Mouse (Mus musculus) left cerebral cortex, postnatal 14 days (tissue): Measurements from ENCODE around the gene Papss1. TPM values are rescaled to one million over a fixed set of nuclear protein-coding genes. Genes with fewer than 3 reads are reported as not detected.
"Not testable (repeated sequence)": the region's sequence is repeated elsewhere in the genome, so short reads cannot be mapped to it uniquely, and the experiment has no call there.

Experiments used
- DNase-seq, 2 experiments: peaks; one replicate each; pipeline ENCODE4 v3.0.0; 2021 to 2022; ENCODE audit warnings: low spot score in 2 of 2, mixed read lengths in 1 of 2
- intact Hi-C: fragments of 180-260 bp; cut with DNase I; formaldehyde crosslinking; loops from one replicate; pipeline ENCODE4 v1.15.1; 2025
- long read RNA-seq, 2 experiments: library from polyadenylated mRNA; stranded (forward); transcript quantifications; one replicate each; pipeline ENCODE4 v2.0.0; 2021
- total RNA-seq, 2 experiments: library from RNA; stranded (reverse); gene quantifications; 2 replicates each; pipeline ENCODE4 v1.2.3; 2021

Gene Papss1
- total RNA-seq: 10 to 100 TPM; 69.9 to 73.5 TPM
- long read RNA-seq, experiment 1, transcript Papss1-201 (12 exons, 2,600 nt): major isoform, 66 of 92 reads
- long read RNA-seq, experiment 1, transcript Papss1-205 (13 exons, 2,648 nt): minor isoform, 14 of 92 reads
- long read RNA-seq, experiment 1, partial matches to known transcripts: 5 of 92 reads
- long read RNA-seq, experiment 1, other reads (novel, unspliced or antisense): 7 of 92 reads
- long read RNA-seq, experiment 2, transcript Papss1-205 (13 exons, 2,648 nt): minor isoform, 13 of 73 reads
- long read RNA-seq, experiment 2, transcript Papss1-201 (12 exons, 2,600 nt): major isoform, 54 of 73 reads
- long read RNA-seq, experiment 2, partial matches to known transcripts: 3 of 73 reads
- long read RNA-seq, experiment 2, other reads (novel, unspliced or antisense): 2 of 73 reads

- intact Hi-C loops: no loop called here
- DNase-seq: peak; percentile 100
Observed at GRCm38 (mm10) chr3:131564430-131565256, at the start of gene Papss1. Papss1 (plus strand) TSS chr3:131564768.

- intact Hi-C loops: no loop called here
- DNase-seq: no peak
Observed at GRCm38 (mm10) chr3:131516332-131516999, 48.1 kb upstream of the Papss1 start.

GRCm38 (mm10) chr3:131517756-131518155 is 46.8 kb upstream of the Papss1 start:
- intact Hi-C loops: no loop called here
- DNase-seq: no peak

DNA sequence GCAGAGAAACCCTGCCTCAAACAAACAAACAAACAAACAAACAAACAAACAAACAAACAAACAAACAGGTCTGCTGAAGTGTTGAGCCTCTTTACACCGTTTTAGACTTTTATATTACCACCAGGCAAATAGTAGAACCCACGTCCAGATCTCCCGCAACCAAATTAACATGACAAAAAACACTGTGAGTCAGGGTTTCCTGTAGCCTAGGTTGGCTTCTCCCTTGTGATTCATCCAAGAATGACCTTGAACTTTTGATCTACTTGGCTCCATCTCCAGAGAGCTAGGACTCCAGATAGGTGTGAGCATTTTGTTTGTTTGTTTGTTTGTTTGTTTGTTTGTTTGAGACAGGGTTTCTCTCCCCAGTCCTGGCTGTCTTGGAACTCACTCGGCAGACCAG is 43.4 kb upstream of the Papss1 start:
- intact Hi-C loops: no loop called here
- DNase-seq: no peak

DNA sequence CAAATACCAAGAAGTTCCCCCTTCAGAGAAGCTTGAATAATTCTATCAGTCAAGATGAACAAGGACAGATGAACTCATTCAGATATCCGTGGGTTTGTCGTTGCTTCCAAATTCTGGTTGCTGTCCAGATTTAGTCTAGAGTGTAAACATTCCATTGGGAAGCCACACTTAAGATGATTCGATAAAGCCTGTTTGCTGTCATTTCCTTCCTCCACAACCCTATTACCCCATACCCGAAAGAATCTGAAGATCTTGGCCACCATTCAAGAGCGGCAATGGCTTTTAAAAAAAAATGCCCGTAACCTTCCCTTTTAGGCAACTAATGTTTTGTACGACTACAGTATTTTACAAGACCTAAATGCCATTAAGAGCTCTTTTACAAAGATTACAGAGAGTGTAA is 42.3 kb upstream of the Papss1 start:
- DNase-seq: no peak

GRCm38 (mm10) chr3:131523749-131524148 is 40.8 kb upstream of the Papss1 start:
- intact Hi-C loops: no loop called here

More for the DNA sequence above, 42.3 kb upstream of the Papss1 start:
- intact Hi-C loops: no loop called here

GRCm38 (mm10) chr3:131524210-131524609 is 40.4 kb upstream of the Papss1 start:
- intact Hi-C loops: no loop called here

More at GRCm38 (mm10) chr3:131523749-131524148, 40.8 kb upstream of the Papss1 start:
- no peak for DNase-seq

GRCm38 (mm10) chr3:131524779-131525178 is 39.8 kb upstream of the Papss1 start:
- DNase-seq: peak; percentile 9 to 67
- intact Hi-C loops: loop anchor here (5.0 kb wide), 1 partner anchor 202 kb away; no protein-coding TSS in a partner anchor

More at GRCm38 (mm10) chr3:131524210-131524609, 40.4 kb upstream of the Papss1 start:
- DNase-seq: no peak

- intact Hi-C loops: loop anchor here (5.0 kb wide), 1 partner anchor 203 kb away; no protein-coding TSS in a partner anchor
- DNase-seq: no peak
Observed at GRCm38 (mm10) chr3:131525229-131525628, 39.3 kb upstream of the Papss1 start.

DNA sequence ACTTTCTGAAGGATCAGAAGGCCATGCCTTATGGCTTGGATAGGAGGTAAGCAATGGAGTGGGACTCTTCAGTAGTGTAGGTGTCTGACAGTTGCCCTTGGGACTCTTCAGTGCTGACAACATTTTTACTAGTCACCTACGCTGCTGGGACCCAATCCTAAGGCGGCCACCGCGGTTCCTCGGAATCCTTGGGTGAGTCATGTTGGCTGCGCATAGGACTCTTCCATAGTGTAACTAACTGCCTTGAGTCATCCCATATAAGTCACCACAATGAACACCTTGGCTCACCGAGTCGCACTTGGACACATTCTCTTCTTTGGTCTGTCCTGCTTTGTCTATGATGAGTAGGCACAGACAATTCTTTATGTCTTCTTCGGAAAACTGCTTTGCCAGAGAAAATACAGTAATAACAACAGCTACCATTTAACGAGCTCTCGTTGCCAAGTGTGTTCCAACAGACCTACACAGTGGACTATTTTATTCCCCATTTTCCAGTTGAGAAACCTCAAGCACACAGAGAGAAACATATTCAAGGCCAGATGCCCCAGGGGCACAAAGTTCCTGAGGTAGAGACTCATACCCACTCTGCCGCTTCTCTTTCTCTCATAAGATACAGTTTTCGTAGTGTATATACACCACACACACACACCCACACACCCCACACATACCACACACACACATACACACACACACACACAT is 23.2 kb upstream of the Papss1 start:
- intact Hi-C loops: no loop called here
- DNase-seq: no peak

DNA sequence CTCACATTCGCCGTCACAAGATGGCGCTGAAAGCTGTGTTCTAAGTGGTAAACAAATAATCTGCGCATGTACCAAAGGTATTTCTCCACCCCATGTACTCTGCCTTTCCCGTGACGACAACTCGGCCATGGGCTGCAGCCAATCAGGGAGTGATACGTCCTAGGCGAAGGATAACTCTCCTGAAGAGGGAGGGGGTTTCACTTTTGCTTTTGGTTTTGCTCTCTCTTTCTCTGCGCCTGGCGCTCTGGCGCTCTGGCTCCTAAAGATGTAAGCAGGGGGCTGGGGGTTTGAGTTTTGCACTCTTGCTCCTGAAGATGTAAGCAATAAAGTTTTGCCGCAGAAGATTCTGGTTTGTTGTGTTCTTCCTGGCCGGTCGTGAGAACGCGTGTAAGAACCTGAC is 17.0 kb upstream of the Papss1 start:
- DNase-seq, intact Hi-C loops: not testable (repeated sequence)

GRCm38 (mm10) chr3:131550046-131550445 is 14.5 kb upstream of the Papss1 start:
- intact Hi-C loops: loop anchor here (5.0 kb wide), 1 partner anchor 248 kb away; the partner anchor contains the start of gene Cyp2u1
- DNase-seq: no peak

GRCm38 (mm10) chr3:131552349-131553254 is 12.0 kb upstream of the Papss1 start:
- intact Hi-C loops: loop anchor here (2.0 to 5.0 kb wide), 2 partner anchors 232 to 250 kb away; partner anchors contain the start of gene Cyp2u1
- DNase-seq: peak; percentile 70 to 73

DNA sequence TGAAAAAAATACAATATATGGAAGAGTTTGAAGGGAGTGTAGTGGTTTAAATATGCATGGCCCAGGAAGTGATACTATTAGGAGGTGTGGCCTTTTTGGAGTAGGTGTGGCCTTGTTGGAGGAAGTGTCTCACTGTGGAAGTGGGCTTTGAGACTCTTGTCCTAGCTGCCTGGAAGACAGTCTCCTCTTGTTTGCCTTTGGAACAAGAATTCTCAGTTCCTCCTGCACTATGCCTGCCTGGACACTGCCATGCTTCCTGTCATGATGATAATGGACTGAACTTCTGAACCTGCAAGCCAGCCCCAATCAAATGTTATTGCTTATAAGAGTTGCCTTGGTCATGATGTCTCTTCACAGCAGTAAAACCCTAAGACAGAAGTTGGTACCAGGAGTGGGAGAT is 8.8 kb upstream of the Papss1 start:
- intact Hi-C loops: no loop called here
- DNase-seq: no peak

DNA sequence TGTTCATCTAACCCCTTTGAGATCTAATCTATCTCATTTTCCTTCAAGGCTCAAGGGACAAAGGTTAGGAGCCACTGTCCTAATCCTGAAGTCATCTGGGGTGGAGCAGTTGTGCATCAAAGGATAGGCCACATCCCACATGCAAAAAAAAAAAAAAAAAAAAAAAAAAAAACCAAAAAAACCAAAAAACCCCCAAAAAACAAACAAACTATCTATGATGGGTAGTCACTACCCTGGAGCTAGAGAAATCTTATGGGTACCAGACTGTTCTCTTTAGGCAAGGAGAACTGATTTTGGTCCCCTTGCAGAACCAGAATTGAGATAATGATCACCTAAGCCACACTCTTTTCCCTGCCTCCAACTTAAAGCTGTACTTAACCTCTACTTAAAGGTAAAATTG is 3.0 kb upstream of the Papss1 start:
- intact Hi-C loops: no loop called here

DNA sequence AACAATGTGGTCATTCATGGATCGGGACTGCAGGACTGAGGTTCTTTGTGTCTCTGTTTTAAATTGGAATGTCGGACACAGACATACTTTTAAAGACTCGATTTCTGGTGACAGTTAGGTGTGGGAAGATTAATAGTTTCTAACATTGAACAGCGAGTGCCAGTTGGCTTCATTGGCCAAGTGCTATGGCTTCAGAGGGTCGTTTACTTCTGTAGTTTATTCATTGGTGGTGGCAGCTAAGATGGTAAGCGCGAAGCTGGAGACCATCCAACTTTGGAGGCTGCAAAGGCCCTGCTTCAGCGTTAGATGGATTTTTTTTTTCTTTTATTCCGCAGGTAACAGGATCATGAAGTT is 666 bp downstream of the Papss1 start:
- intact Hi-C loops: no loop called here
- peak; percentile 28 to 38 for DNase-seq

More for the DNA sequence above, 3.0 kb upstream of the Papss1 start:
- no peak for DNase-seq

- intact Hi-C loops: no loop called here
- no peak for DNase-seq
Observed at GRCm38 (mm10) chr3:131566281-131566680, 1.7 kb downstream of the Papss1 start.

- no peak for DNase-seq
- intact Hi-C loops: no loop called here
Observed at GRCm38 (mm10) chr3:131570506-131570905, 5.9 kb downstream of the Papss1 start.
